Mouse (Mus musculus): ENCODE measurements around the gene Bcl2l1. TPM values are rescaled to one million over a fixed set of nuclear protein-coding genes. Genes with fewer than 3 reads are reported as not detected.

Gene Bcl2l1
- polyA plus RNA-seq (2015; fragmentation: Nextera tagmentation; extraction: Ambion mirVana) = 95.6 and 98.7 TPM in 2 replicates

DNA sequence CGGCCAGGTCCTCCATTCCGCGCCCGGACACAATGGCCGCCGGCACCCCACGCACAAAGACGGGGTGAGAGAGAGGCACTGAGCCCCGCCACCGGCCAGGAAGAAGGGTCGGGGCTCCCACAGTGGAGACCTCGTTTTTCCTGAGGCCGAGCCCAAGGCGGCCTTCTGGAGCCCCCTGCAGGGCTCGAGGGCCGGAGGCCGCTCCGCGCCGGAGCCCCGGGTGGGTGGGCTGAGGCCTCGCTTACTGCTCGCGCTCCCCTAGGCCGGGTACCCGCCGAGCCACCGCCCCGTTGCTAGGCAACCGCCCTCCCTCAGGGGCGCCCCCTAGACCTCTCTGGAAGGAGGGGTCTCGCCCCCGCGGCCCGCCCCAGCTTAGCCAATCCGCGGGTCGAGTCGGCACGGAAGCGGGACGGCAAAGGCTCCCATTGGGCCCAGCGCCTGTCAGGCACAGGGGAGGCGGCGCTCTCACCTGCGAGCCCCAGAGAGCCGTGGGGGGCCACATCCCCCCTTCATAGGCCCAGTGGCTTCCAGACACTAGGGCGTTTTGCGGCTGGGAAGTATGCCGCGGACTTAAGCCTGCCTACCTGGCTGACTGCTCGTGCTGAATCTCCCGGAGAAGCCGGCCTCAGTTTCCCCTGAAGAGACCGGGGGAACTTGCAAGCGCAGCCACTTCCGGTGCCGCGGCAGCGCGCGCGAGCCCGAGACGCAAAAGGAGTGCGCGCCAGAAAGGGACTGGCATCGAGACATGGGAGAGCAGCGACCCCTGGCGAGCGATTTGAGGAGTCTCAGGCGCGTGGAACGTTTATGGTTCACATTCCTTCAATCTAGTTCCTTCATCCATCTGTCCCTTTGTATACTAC lies at the start of gene Bcl2l1:
Gene Bcl2l1 (minus strand): TSS at position 710 of the 860 bp plus-strand sequence.
- Histone ChIP-seq H3K9me3 (replicated peaks; ENCODE audit: low read length) (no peaks in the 10 kb centered on the region), H3K4me2 (ENCODE audit: low read length) (peak within 1 kb of the TSS; percentile 75), H3K27me3 (ENCODE audit: insufficient read depth, low read length) (no peaks in the 10 kb centered on the region), H3K36me3 (ENCODE audit: insufficient read depth, low read length) (no peaks in the 10 kb centered on the region; the same call in 1 of the 2 replicates), H3K4me3 (replicated peaks; ENCODE audit: low read depth, low read length) (peak within 1 kb of the TSS; percentile 57), H3K4me1 (replicated peaks; ENCODE audit: insufficient read depth, low read length) (peaks cover 19% of the 10 kb centered on the region), H3K27ac (peak within 1 kb of the TSS; percentile 99), H3K9ac (ENCODE audit: low read depth, low read length) (peak within 1 kb of the TSS; percentile 91)
- DNase-seq (ENCODE audit: low spot score) (peak; percentile 98), ATAC-seq (replicated peaks; ENCODE audit: low FRiP score, low read depth) (peak; percentile 91)
- peak; percentile 98 for TF ChIP-seq CTCF (IDR thresholded peaks at IDR 0.05; ENCODE audit: low read depth)
- WGBS = under 1% methylated on average over 73 of the region's 74 CpGs

GRCm38 (mm10) chr2:152880898-152881297 lies 49.4 kb upstream of the Bcl2l1 start:
- no peak for ATAC-seq (replicated peaks; ENCODE audit: low FRiP score, low read depth)

GRCm38 (mm10) chr2:152878239-152878638 lies 46.7 kb upstream of the Bcl2l1 start:
- DNase-seq (ENCODE audit: low spot score) (no peak), ATAC-seq (replicated peaks; ENCODE audit: low FRiP score, low read depth) (no peak)
- no peak overlapping the region for H3K9ac ChIP-seq (ENCODE audit: low read depth, low read length)
- H3K36me3 ChIP-seq (ENCODE audit: insufficient read depth, low read length) = peaks cover 52% of the 10 kb centered on the region
- WGBS = 83% methylated on average over 3 of the region's 3 CpGs
- H3K4me1 ChIP-seq (replicated peaks; ENCODE audit: insufficient read depth, low read length) = no peaks in the 10 kb centered on the region
- no peaks in the 10 kb centered on the region for H3K27me3 ChIP-seq (ENCODE audit: insufficient read depth, low read length)
- no peak overlapping the region for H3K4me2 ChIP-seq (ENCODE audit: low read length)
- no peak overlapping the region for H3K4me3 ChIP-seq (replicated peaks; ENCODE audit: low read depth, low read length)
- no peak overlapping the region for H3K27ac ChIP-seq
- no peak for TF ChIP-seq CTCF (IDR thresholded peaks at IDR 0.05; ENCODE audit: low read depth)
- no peaks in the 10 kb centered on the region for H3K9me3 ChIP-seq (replicated peaks; ENCODE audit: low read length)

More at GRCm38 (mm10) chr2:152880898-152881297, 49.4 kb upstream of the Bcl2l1 start:
- peaks cover 66% of the 10 kb centered on the region for H3K36me3 ChIP-seq (ENCODE audit: insufficient read depth, low read length)
- no peak overlapping the region for H3K9ac ChIP-seq (ENCODE audit: low read depth, low read length)
- no peak overlapping the region for H3K27ac ChIP-seq
- no peak overlapping the region for H3K4me2 ChIP-seq (ENCODE audit: low read length)
- H3K4me1 ChIP-seq (replicated peaks; ENCODE audit: insufficient read depth, low read length) = no peaks in the 10 kb centered on the region
- 86% methylated on average over 13 of the region's 13 CpGs for WGBS
- no peaks in the 10 kb centered on the region for H3K9me3 ChIP-seq (replicated peaks; ENCODE audit: low read length)
- no peak overlapping the region for H3K4me3 ChIP-seq (replicated peaks; ENCODE audit: low read depth, low read length)
- H3K27me3 ChIP-seq (ENCODE audit: insufficient read depth, low read length) = no peaks in the 10 kb centered on the region
- TF ChIP-seq CTCF (IDR thresholded peaks at IDR 0.05; ENCODE audit: low read depth) = no peak
- no peak for DNase-seq (ENCODE audit: low spot score)

DNA sequence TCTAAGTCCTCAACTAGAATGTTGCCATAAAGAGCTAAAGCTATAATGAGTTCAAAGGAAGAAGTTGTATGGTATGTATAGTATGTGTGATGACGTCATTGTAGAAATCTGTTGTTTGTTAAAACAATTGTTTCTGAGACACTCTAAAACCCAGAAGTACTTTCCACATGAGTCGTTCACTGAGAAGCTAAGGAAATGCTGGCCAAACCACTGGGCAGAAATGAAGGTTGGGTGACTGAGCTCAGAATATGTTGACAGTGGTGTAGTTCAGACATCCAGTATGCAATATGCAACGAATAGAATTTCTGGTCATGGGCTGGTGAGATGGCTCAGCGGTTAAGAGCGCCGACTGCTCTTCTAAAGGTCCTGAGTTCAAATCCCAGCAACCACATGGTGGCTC lies 31.8 kb upstream of the Bcl2l1 start:
- ATAC-seq (replicated peaks; ENCODE audit: low FRiP score, low read depth) = no peak
- H3K4me2 ChIP-seq (ENCODE audit: low read length) = no peak overlapping the region
- no peaks in the 10 kb centered on the region; the same call in 1 of the 2 replicates for H3K36me3 ChIP-seq (ENCODE audit: insufficient read depth, low read length)
- no peak overlapping the region for H3K9ac ChIP-seq (ENCODE audit: low read depth, low read length)
- no peaks in the 10 kb centered on the region for H3K27me3 ChIP-seq (ENCODE audit: insufficient read depth, low read length)
- no peak for DNase-seq (ENCODE audit: low spot score)
- no peak for TF ChIP-seq CTCF (IDR thresholded peaks at IDR 0.05; ENCODE audit: low read depth)
- H3K27ac ChIP-seq = no peak overlapping the region
- 93% methylated on average over 6 of the region's 6 CpGs for WGBS
- H3K9me3 ChIP-seq (replicated peaks; ENCODE audit: low read length) = no peaks in the 10 kb centered on the region
- no peaks in the 10 kb centered on the region for H3K4me1 ChIP-seq (replicated peaks; ENCODE audit: insufficient read depth, low read length)
- no peak overlapping the region for H3K4me3 ChIP-seq (replicated peaks; ENCODE audit: low read depth, low read length)

DNA sequence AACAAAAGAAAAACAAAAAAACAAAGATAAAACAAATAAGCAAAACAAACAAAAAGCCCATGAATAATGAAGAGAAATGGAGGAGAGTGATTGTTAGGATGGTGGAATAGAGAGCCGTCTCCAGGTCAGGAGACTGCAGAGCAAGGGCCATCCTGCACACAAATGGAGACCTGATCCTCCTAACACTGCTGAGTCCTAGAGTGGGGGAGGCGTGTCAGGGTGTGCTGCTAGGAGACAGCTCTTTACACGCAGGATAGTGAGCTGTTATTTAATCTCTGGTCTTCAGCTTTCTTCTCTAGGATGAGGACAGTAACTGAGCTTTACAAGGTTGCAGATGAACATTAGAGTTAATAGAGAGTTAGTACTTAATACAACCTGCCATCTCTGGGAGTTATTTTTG lies 31.1 kb upstream of the Bcl2l1 start:
- WGBS = 36% methylated on average over 3 of the region's 3 CpGs

GRCm38 (mm10) chr2:152861891-152862290 lies 30.4 kb upstream of the Bcl2l1 start:
- H3K9ac ChIP-seq (ENCODE audit: low read depth, low read length) = no peak overlapping the region
- no peak for ATAC-seq (replicated peaks; ENCODE audit: low FRiP score, low read depth)
- H3K4me3 ChIP-seq (replicated peaks; ENCODE audit: low read depth, low read length) = no peak overlapping the region
- H3K36me3 ChIP-seq (ENCODE audit: insufficient read depth, low read length) = peaks cover 5% of the 10 kb centered on the region; the same call in 1 of the 2 replicates
- no peak overlapping the region for H3K4me2 ChIP-seq (ENCODE audit: low read length)
- WGBS = 59% methylated on average over 1 of the region's 1 CpGs
- no peaks in the 10 kb centered on the region for H3K9me3 ChIP-seq (replicated peaks; ENCODE audit: low read length)
- H3K4me1 ChIP-seq (replicated peaks; ENCODE audit: insufficient read depth, low read length) = no peaks in the 10 kb centered on the region
- no peaks in the 10 kb centered on the region for H3K27me3 ChIP-seq (ENCODE audit: insufficient read depth, low read length)
- no peak for TF ChIP-seq CTCF (IDR thresholded peaks at IDR 0.05; ENCODE audit: low read depth)
- H3K27ac ChIP-seq = no peak overlapping the region
- DNase-seq (ENCODE audit: low spot score) = peak; percentile 24

More for the DNA sequence above, 31.1 kb upstream of the Bcl2l1 start:
- H3K27ac ChIP-seq = no peak overlapping the region
- peaks cover 5% of the 10 kb centered on the region; the same call in 1 of the 2 replicates for H3K36me3 ChIP-seq (ENCODE audit: insufficient read depth, low read length)
- no peak overlapping the region for H3K9ac ChIP-seq (ENCODE audit: low read depth, low read length)
- H3K4me3 ChIP-seq (replicated peaks; ENCODE audit: low read depth, low read length) = no peak overlapping the region
- DNase-seq (ENCODE audit: low spot score) (peak; percentile 71), ATAC-seq (replicated peaks; ENCODE audit: low FRiP score, low read depth) (no peak)
- no peak for TF ChIP-seq CTCF (IDR thresholded peaks at IDR 0.05; ENCODE audit: low read depth)
- H3K9me3 ChIP-seq (replicated peaks; ENCODE audit: low read length) = no peaks in the 10 kb centered on the region
- no peaks in the 10 kb centered on the region for H3K4me1 ChIP-seq (replicated peaks; ENCODE audit: insufficient read depth, low read length)
- H3K4me2 ChIP-seq (ENCODE audit: low read length) = no peak overlapping the region
- no peaks in the 10 kb centered on the region for H3K27me3 ChIP-seq (ENCODE audit: insufficient read depth, low read length)

Data from kidney, postnatal 0 days (tissue).